Mouse (Mus musculus): ENCODE results near the gene Fbh1.

Gene Fbh1

GRCm38 (mm10) chr2:11722564-11722963, 54.8 kb downstream of the Fbh1 start:
- DNase-seq (ENCODE audit: low spot score in 2 of 2), result no peak

GRCm38 (mm10) chr2:11718573-11718972, 58.8 kb downstream of the Fbh1 start:
- no peak for DNase-seq (ENCODE audit: low spot score in 2 of 2)

GRCm38 (mm10) chr2:11714535-11714934, 62.8 kb downstream of the Fbh1 start:
- no peak for DNase-seq (ENCODE audit: low spot score in 2 of 2)

- no peak for DNase-seq (ENCODE audit: low spot score in 2 of 2)
These were observed 64.4 kb downstream of the Fbh1 start for GRCm38 (mm10) chr2:11713021-11713420.

- DNase-seq (ENCODE audit: low spot score in 2 of 2), result no peak
These were observed 64.8 kb downstream of the Fbh1 start for GRCm38 (mm10) chr2:11712483-11712990.

- DNase-seq (ENCODE audit: low spot score in 2 of 2), result peak; percentile 24 to 70
These were observed 67.3 kb downstream of the Fbh1 start for GRCm38 (mm10) chr2:11710101-11710500.

- DNase-seq (ENCODE audit: low spot score in 2 of 2), result no peak
These were observed 68.8 kb downstream of the Fbh1 start for GRCm38 (mm10) chr2:11708538-11708937.

- DNase-seq (ENCODE audit: low spot score in 2 of 2), result no peak
These were observed 70.7 kb downstream of the Fbh1 start for GRCm38 (mm10) chr2:11706746-11707065.

GRCm38 (mm10) chr2:11706030-11706745, 71.2 kb downstream of the Fbh1 start:
- no peak for DNase-seq (ENCODE audit: low spot score in 2 of 2)

- DNase-seq (ENCODE audit: low spot score in 2 of 2), result peak; percentile 26 to 72
These were observed 72.0 kb downstream of the Fbh1 start, which contains the start of gene Il15ra for GRCm38 (mm10) chr2:11705201-11706025. Il15ra (plus strand) TSS chr2:11705290.

GRCm38 (mm10) chr2:11699905-11700304, 77.5 kb downstream of the Fbh1 start:
- DNase-seq (ENCODE audit: low spot score in 2 of 2), result no peak

- DNase-seq (ENCODE audit: low spot score in 2 of 2), result no peak
These were observed 78.4 kb downstream of the Fbh1 start for GRCm38 (mm10) chr2:11698994-11699393.

- no peak for DNase-seq (ENCODE audit: low spot score in 2 of 2)
These were observed 81.5 kb downstream of the Fbh1 start for GRCm38 (mm10) chr2:11695867-11696266.

GRCm38 (mm10) chr2:11694104-11694503, 83.3 kb downstream of the Fbh1 start:
- DNase-seq (ENCODE audit: low spot score in 2 of 2), result no peak

- no peak for DNase-seq (ENCODE audit: low spot score in 2 of 2)
These were observed 84.0 kb downstream of the Fbh1 start for GRCm38 (mm10) chr2:11693352-11693751.

Measured in spleen, postnatal 4 days (tissue).